Mouse (Mus musculus) urinary bladder, postnatal 14 days (tissue): ENCODE measurements at regions not wholly inside any gene's neighbourhood (a gene's known extent, or its start where the extent isn't known, plus 50 kb on each side); places are given as distances from the start of the nearest gene placed in this dataset.

Experiments used
- DNase-seq: peaks from one replicate; pipeline ENCODE4 v3.0.0; 2021; ENCODE audit warnings: low spot score

DNA sequence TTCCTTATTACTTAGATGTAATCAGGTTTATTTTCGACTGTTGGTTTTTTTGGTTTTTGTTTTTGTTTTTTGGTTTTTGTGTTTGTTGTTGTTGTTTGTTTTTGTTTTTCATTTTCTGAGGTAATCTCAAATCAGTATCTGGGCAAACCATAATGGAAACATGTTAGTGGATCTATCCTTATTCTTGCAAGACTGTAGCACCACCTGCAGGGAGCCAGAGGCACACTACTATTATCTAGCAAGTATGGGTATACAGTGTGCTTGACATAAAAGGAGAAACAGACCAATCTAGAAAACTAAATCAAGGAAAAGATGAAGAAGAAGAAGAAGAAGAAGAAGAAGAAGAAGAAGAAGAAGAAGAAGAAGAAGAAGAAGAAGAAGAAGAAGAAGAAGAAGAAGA lies 552.4 kb downstream of the Rfpl4b start:
- peak; percentile 4 for DNase-seq

DNA sequence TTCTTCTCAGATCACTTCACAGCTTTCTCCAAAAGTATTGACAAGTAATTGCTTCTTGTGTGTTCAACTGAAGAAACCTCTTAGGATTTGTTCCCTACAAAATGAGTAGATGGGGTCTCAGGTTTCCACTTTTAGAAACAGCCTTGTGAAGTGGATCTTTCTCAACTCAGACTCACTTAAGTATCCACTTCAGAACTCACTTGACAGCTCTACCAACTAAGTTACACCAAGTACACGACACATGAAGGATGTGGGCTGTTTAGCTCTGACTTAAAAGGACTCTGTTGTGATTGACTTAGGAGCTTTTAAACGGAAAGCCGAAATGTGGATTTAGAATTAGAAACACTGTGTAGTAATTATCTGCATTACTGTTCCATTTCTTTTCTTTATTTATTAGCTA lies 556.0 kb downstream of the Rfpl4b start:
- no peak for DNase-seq

DNA sequence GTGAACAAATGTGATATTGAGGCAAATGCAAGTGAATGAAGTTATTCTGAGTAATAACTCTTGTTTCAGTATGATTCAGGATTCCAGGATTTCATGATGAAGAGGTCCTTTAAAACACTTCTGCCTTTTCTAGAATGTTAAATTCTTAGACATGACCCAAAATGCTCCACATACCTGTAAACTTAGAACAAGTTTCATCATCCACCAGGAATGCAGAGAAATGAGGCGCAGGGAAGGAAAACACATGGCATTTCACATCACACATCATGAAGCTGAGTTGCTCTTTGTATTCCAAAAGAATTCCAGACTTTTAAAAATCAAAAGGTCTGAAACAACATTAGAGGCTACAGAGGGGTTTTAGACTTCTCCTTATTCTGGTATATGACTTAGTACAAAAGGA lies 574.8 kb downstream of the Rfpl4b start:
- DNase-seq: no peak
